Mouse (Mus musculus) layer of hippocampus, adult 18-20 months (tissue): ENCODE measurements around the gene Srpr. TPM values are rescaled to one million over a fixed set of nuclear protein-coding genes. Genes with fewer than 3 reads are reported as not detected.

Experiments used
- total RNA-seq, 2 experiments: library from RNA; stranded (reverse); gene quantifications; 2 replicates each; pipeline ENCODE4 v1.2.3; 2021

Gene Srpr
- total RNA-seq, 2 experiments from 2014 or later, result 65.8 to 69.0 TPM

Other genes starting within 250 kb of the Srpr start
- gene St3gal4, start 80.9 kb upstream of the Srpr start, total RNA-seq, result 10 to 100 TPM; 26.8 to 31.0 TPM
- gene Dcps, start 24.1 kb upstream of the Srpr start, total RNA-seq, result 10 to 100 TPM; 21.1 to 21.2 TPM
- gene Tirap, start 116 bp downstream of the Srpr start, total RNA-seq, result 1 to 10 TPM; 2.1 to 2.4 TPM
- gene Foxred1, start 10.9 kb downstream of the Srpr start, total RNA-seq, result 10 to 100 TPM; 33.1 to 35.0 TPM
- 10 to 100 TPM; 28.9 to 29.1 TPM for gene Fam118b, start 67.6 kb downstream of the Srpr start, total RNA-seq
- 10 to 100 TPM; 11.9 to 13.5 TPM for gene Rpusd4, start 67.7 kb downstream of the Srpr start, total RNA-seq
- 10 to 100 TPM; 11.2 to 11.9 TPM for gene Cdon, start 221.0 kb downstream of the Srpr start, total RNA-seq